ENCODE assay signal across 18 mouse cellular contexts in genomic region chrX:97378076-97378475, GRCm38 (mm10). TPM values are rescaled to one million over a fixed set of nuclear protein-coding genes. Genes with fewer than 3 reads are reported as not detected.
"Had no signal": no experiment of that assay in that cellular context is flagged by ENCODE, and none has a peak within 500 bp of the region (broad histone marks: within the 10 kb centered on the region; RNA-seq: fewer than 3 reads in every experiment).

No protein-coding gene starts in this region.

- H3K4me3 ChIP-seq: neural tube, embryonic 12.5 days; neural tube, embryonic 13.5 days; neural tube, embryonic 15.5 days; stomach, embryonic 15.5 days had no signal

- DNase-seq: retina, postnatal 1 day; right cerebral cortex, adult 18-20 months; right cerebral cortex, postnatal 14 days; right cerebral cortex, postnatal 25 days; right cerebral cortex, postnatal 4 days; spleen, adult 18-20 months; thymus, adult 18-20 months; thymus, adult 2 months; thymus, postnatal 14 days; thymus, postnatal 25 days; thymus, postnatal 36 days; thymus, postnatal 4 days had no signal

- H3K27ac ChIP-seq: neural tube, embryonic 12.5 days; neural tube, embryonic 13.5 days; neural tube, embryonic 15.5 days; stomach, embryonic 15.5 days; stomach, postnatal 0 days had no signal

RNA-seq across cellular contexts. Expression of gene Eda2r, which starts 1.1 kb away (rescaled TPM):
- total RNA-seq: neutrophil, adult 5-6 weeks had no signal
